Comparison of ENCODE assay signal across 9 mouse cellular contexts in the genomic region with DNA sequence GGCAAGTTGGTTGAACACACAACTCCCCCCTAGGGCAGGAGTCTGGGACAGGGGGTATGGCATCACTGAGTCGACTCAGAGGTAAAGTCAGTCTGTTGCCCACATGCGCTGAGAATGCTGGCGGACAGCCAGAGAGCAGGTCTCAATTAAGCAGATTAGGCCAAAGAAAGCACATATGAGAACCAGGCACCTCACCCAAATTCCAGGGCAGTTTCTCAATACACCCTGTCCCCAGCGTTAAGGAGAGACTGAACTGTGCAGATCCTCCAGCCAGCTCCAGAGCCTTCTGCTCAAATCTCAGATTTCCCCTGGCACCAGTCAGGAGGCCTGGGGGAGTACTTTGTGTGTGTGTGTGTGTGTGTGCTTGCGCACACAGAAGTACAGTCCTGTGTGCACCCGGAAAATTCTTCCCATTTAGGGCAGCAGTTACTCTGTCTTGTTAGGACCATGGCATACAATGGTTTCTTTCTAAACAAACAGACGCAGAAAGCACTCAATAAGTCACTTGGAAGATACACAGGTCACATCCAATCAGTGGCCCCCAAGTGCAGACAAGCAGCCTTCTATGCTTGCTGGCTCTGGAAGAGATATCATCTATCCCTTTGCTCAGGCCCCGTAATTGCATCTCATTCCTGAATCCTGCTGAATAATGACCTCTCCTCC.
DNase-seq lines count a peak whose midpoint lies in the region; ATAC-seq lines count a peak whose summit lies in the region.
"Had no signal": no experiment of that assay in that cellular context is flagged by ENCODE, and none has a peak within 500 bp of the region (broad histone marks: within the 10 kb centered on the region; RNA-seq: fewer than 3 reads in every experiment).

No protein-coding gene starts in this region.

- peak overlapping the region; percentile 7; the same call in 1 of the 2 replicates for H3K9ac ChIP-seq in midbrain, embryonic 16.5 days (ENCODE audit: low read depth, low read length)
- H3K9ac ChIP-seq in hindbrain, embryonic 11.5 days (ENCODE audit: low read depth, low read length) = no peak overlapping the region
- H3K9ac ChIP-seq in stomach, embryonic 14.5 days (replicated peaks; ENCODE audit: low read depth, low read length) = no peak overlapping the region

- ATAC-seq in midbrain, embryonic 16.5 days = no peak
- peak; percentile 51; the same call in 1 of the 2 replicates for ATAC-seq in hindbrain, embryonic 11.5 days (ENCODE audit: low FRiP score)
- ATAC-seq in stomach, embryonic 14.5 days (ENCODE audit: insufficient number of reproducible peaks, insufficient read depth, low FRiP score, low read depth) = peak; percentile 61; the same call in 1 of the 2 replicates

- WGBS in midbrain, embryonic 16.5 days = 55% methylated on average over 8 of the region's 8 CpGs
- whole genome bisulfite sequencing in midbrain, embryonic 10.5 days = 68% methylated on average over 8 of the region's 8 CpGs
- WGBS in hindbrain, embryonic 11.5 days = 70% methylated on average over 8 of the region's 8 CpGs
- WGBS in stomach, embryonic 14.5 days = 30% methylated on average over 8 of the region's 8 CpGs

- H3K4me2 ChIP-seq in midbrain, embryonic 16.5 days (ENCODE audit: low read length) = no peak overlapping the region
- no peak overlapping the region for H3K4me2 ChIP-seq in hindbrain, embryonic 11.5 days (replicated peaks; ENCODE audit: low read depth, low read length)
- H3K4me2 ChIP-seq in stomach, embryonic 14.5 days (replicated peaks; ENCODE audit: low read depth, low read length) = no peak overlapping the region

- H3K27ac ChIP-seq in midbrain, embryonic 16.5 days (ENCODE audit: low read length) = no peak overlapping the region
- H3K27ac ChIP-seq in midbrain, embryonic 10.5 days (replicated peaks) = no peak overlapping the region
- peak overlapping the region; percentile 4; the same call in 1 of the 2 replicates for H3K27ac ChIP-seq in hindbrain, embryonic 11.5 days (ENCODE audit: low read depth, low read length)
- H3K27ac ChIP-seq in stomach, embryonic 14.5 days (ENCODE audit: low read length) = peak overlapping the region; percentile 34; the same call in 1 of the 2 replicates

- no peaks in the 10 kb centered on the region for H3K36me3 ChIP-seq in midbrain, embryonic 16.5 days (ENCODE audit: control insufficient read depth, insufficient read depth, low read length)
- no peaks in the 10 kb centered on the region for H3K36me3 ChIP-seq in midbrain, embryonic 10.5 days
- no peaks in the 10 kb centered on the region for H3K36me3 ChIP-seq in hindbrain, embryonic 11.5 days (ENCODE audit: control insufficient read depth, insufficient read depth, low read length)
- H3K36me3 ChIP-seq in stomach, embryonic 14.5 days (ENCODE audit: control insufficient read depth, insufficient read depth, low read length) = no peaks in the 10 kb centered on the region

- 0 out of 2 replicates have a peak, but pooled peaks cover 3% of the 10 kb centered on the region for H3K4me1 ChIP-seq in midbrain, embryonic 16.5 days (ENCODE audit: control insufficient read depth, insufficient read depth, low read length)
- peaks cover 7% of the 10 kb centered on the region; the same call in 1 of the 2 replicates for H3K4me1 ChIP-seq in midbrain, embryonic 10.5 days
- H3K4me1 ChIP-seq in hindbrain, embryonic 11.5 days (replicated peaks; ENCODE audit: control insufficient read depth, insufficient read depth, low read length) = no peaks in the 10 kb centered on the region
- H3K4me1 ChIP-seq in stomach, embryonic 14.5 days (ENCODE audit: control insufficient read depth, insufficient read depth, low read length) = peaks cover 13% of the 10 kb centered on the region; the same call in 1 of the 2 replicates

- peak; percentile 13 for DNase-seq in adrenal gland, adult 8-10 months
- no peak for DNase-seq in adrenal gland, adult 18-20 months (ENCODE audit: low spot score in 2 of 2)
- no peak for DNase-seq in midbrain, embryonic 10.5 days (ENCODE audit: low spot score)
- DNase-seq in hindbrain, embryonic 11.5 days (ENCODE audit: low spot score) = peak; percentile 29
- DNase-seq in thymus, adult 18-20 months = no peak
- DNase-seq in layer of hippocampus, postnatal 10 days (ENCODE audit: low spot score in 2 of 2) = no peak
- DNase-seq: right cerebral cortex, adult 18-20 months had no signal

- no peaks in the 10 kb centered on the region for H3K27me3 ChIP-seq in midbrain, embryonic 16.5 days (ENCODE audit: control insufficient read depth, insufficient read depth, low read depth, low read length)
- no peaks in the 10 kb centered on the region for H3K27me3 ChIP-seq in midbrain, embryonic 10.5 days (ENCODE audit: low read depth, poor library complexity, severe bottlenecking)
- H3K27me3 ChIP-seq in hindbrain, embryonic 11.5 days (ENCODE audit: control insufficient read depth, insufficient read depth, low read length) = no peaks in the 10 kb centered on the region
- H3K27me3 ChIP-seq in stomach, embryonic 14.5 days (ENCODE audit: control insufficient read depth, insufficient read depth, low read length) = no peaks in the 10 kb centered on the region

- H3K4me3 ChIP-seq in midbrain, embryonic 16.5 days (ENCODE audit: low read depth, low read length) = no peak overlapping the region
- H3K4me3 ChIP-seq in midbrain, embryonic 10.5 days = no peak overlapping the region
- no peak overlapping the region for H3K4me3 ChIP-seq in hindbrain, embryonic 11.5 days (ENCODE audit: low read depth, low read length)
- no peak overlapping the region for H3K4me3 ChIP-seq in stomach, embryonic 14.5 days (ENCODE audit: low read depth, low read length)

- H3K9me3 ChIP-seq in midbrain, embryonic 16.5 days (replicated peaks; ENCODE audit: control insufficient read depth, low read length, poor library complexity, severe bottlenecking) = no peaks in the 10 kb centered on the region
- no peaks in the 10 kb centered on the region; the same call in 1 of the 2 replicates for H3K9me3 ChIP-seq in midbrain, embryonic 10.5 days (replicated peaks)
- no peaks in the 10 kb centered on the region for H3K9me3 ChIP-seq in hindbrain, embryonic 11.5 days (ENCODE audit: control insufficient read depth, low read length)
- H3K9me3 ChIP-seq in stomach, embryonic 14.5 days (ENCODE audit: control insufficient read depth, low read depth, low read length) = no peaks in the 10 kb centered on the region

Comparison
In these comparisons a context has a peak if more than half of its experiments do, and no peak if none do; other contexts are left out.
1. DNase-seq: peak in adrenal gland, adult 8-10 months (single experiment) and hindbrain, embryonic 11.5 days (single experiment); none in adrenal gland, adult 18-20 months (0 of 2), midbrain, embryonic 10.5 days (single experiment), thymus, adult 18-20 months (0 of 2) and layer of hippocampus, postnatal 10 days (0 of 2).
2. H3K27ac ChIP-seq: peak in hindbrain, embryonic 11.5 days (single experiment) and stomach, embryonic 14.5 days (single experiment); none in midbrain, embryonic 16.5 days (single experiment) and midbrain, embryonic 10.5 days (single experiment).